Mouse (Mus musculus) gastrocnemius, postnatal 14 days (tissue): ENCODE data around the gene Ssbp4. TPM values are rescaled to one million over a fixed set of nuclear protein-coding genes. Genes with fewer than 3 reads are reported as not detected.
"Not testable (repeated sequence)": the region's sequence is repeated elsewhere in the genome, so short reads cannot be mapped to it uniquely, and the experiment has no call there.

Source experiments
- DNase-seq: peaks from one replicate; pipeline ENCODE4 v3.0.0; 2021; ENCODE audit warnings: mixed read lengths
- intact Hi-C: fragments of 180-260 bp; cut with DNase I; formaldehyde crosslinking; loops from one replicate; pipeline ENCODE4 v1.15.1; 2025; ENCODE audit warnings: low total_unique reads
- total RNA-seq, 2 experiments: library from RNA; stranded (reverse); gene quantifications; 2 replicates each; pipeline ENCODE4 v1.2.3; 2021

Ssbp4 gene
- total RNA-seq, 2 experiments from 2014 or later = 22.9 to 25.7 TPM

GRCm38 (mm10) chr8:70597417-70598272, 11.0 kb downstream of the Ssbp4 start:
- no peak for DNase-seq
- intact Hi-C loops = no loop called here

- no peak for DNase-seq
- intact Hi-C loops = no loop called here
These were observed 11.8 kb downstream of the Ssbp4 start for GRCm38 (mm10) chr8:70596775-70597416.

- DNase-seq = no peak
- intact Hi-C loops = no loop called here
These were observed 12.5 kb downstream of the Ssbp4 start for GRCm38 (mm10) chr8:70596216-70596615.

- intact Hi-C loops = no loop called here
- no peak for DNase-seq
These were observed 12.9 kb downstream of the Ssbp4 start for GRCm38 (mm10) chr8:70595811-70596210.

- DNase-seq = peak; percentile 32
These were observed 13.8 kb downstream of the Ssbp4 start for GRCm38 (mm10) chr8:70594621-70595564.

GRCm38 (mm10) chr8:70593961-70594609, 14.6 kb downstream of the Ssbp4 start, which contains the start of gene Isyna1:
TSS of gene Isyna1 (plus strand) at chr8:70594373.
- intact Hi-C loops = no loop called here
- DNase-seq = peak; percentile 79

More at GRCm38 (mm10) chr8:70594621-70595564, 13.8 kb downstream of the Ssbp4 start:
- intact Hi-C loops = no loop called here

- no peak for DNase-seq
- intact Hi-C loops = no loop called here
These were observed 15.5 kb downstream of the Ssbp4 start for GRCm38 (mm10) chr8:70593173-70593572.

- no peak for DNase-seq
- intact Hi-C loops = no loop called here
These were observed 17.1 kb downstream of the Ssbp4 start for GRCm38 (mm10) chr8:70591569-70591968.

GRCm38 (mm10) chr8:70587955-70588354, 20.7 kb downstream of the Ssbp4 start:
- DNase-seq, intact Hi-C loops: not testable (repeated sequence)

GRCm38 (mm10) chr8:70585258-70585652, 23.4 kb downstream of the Ssbp4 start:
- intact Hi-C loops = no loop called here
- DNase-seq = peak; percentile 70

GRCm38 (mm10) chr8:70584606-70585257, 23.9 kb downstream of the Ssbp4 start:
- DNase-seq = no peak
- intact Hi-C loops = no loop called here

- intact Hi-C loops = no loop called here
- peak; percentile 50 for DNase-seq
These were observed 24.9 kb downstream of the Ssbp4 start for GRCm38 (mm10) chr8:70583476-70584387.

GRCm38 (mm10) chr8:70577207-70577606, 31.5 kb downstream of the Ssbp4 start:
- DNase-seq = no peak
- intact Hi-C loops = no loop called here

- peak; percentile 57 for DNase-seq
- intact Hi-C loops = no loop called here
These were observed 33.8 kb downstream of the Ssbp4 start for GRCm38 (mm10) chr8:70574915-70575314.

GRCm38 (mm10) chr8:70574302-70574701, 34.4 kb downstream of the Ssbp4 start:
- intact Hi-C loops = no loop called here
- no peak for DNase-seq

GRCm38 (mm10) chr8:70570990-70571389, 37.7 kb downstream of the Ssbp4 start:
- peak; percentile 80 for DNase-seq
- intact Hi-C loops = no loop called here

- no peak for DNase-seq
- intact Hi-C loops = no loop called here
These were observed 38.3 kb downstream of the Ssbp4 start for GRCm38 (mm10) chr8:70570360-70570759.

GRCm38 (mm10) chr8:70565561-70565960, 43.1 kb downstream of the Ssbp4 start:
- intact Hi-C loops = no loop called here
- DNase-seq = no peak
